Mouse (Mus musculus) spleen, adult 2 months (tissue): ENCODE data around the gene Gm45837. TPM values are rescaled to one million over a fixed set of nuclear protein-coding genes. Genes with fewer than 3 reads are reported as not detected.

ENCODE experiments used
- DNase-seq, 2 experiments: peaks; one replicate each; pipeline versions ENCODE4 v3.0.0 to v3.0.0-alpha.2; 2012 to 2021; ENCODE audit warnings: low spot score in 2 of 2, low read depth in 1 of 2
- H3K27ac ChIP-seq: fragments of 200-500 bp; 2 replicates; pipeline ENCODE4 v1.5.1; 2012; ENCODE audit warnings: low read length, inconsistent platforms; ENCODE audit not compliant: insufficient read depth
- H3K27me3 ChIP-seq: fragments of 200-500 bp; 2 replicates; pipeline ENCODE4 v1.6.1; 2012; ENCODE audit warnings: mild to moderate bottlenecking, moderate library complexity, low read length, inconsistent platforms; ENCODE audit not compliant: control insufficient read depth, insufficient read depth
- H3K36me3 ChIP-seq: fragments of 200-500 bp; 2 replicates; pipeline ENCODE4 v1.6.1; 2012; ENCODE audit warnings: mild to moderate bottlenecking, low read length, inconsistent platforms; ENCODE audit not compliant: control insufficient read depth, insufficient read depth
- H3K4me1 ChIP-seq: fragments of 200-500 bp; 2 replicates; pipeline ENCODE4 v1.6.1; 2011; ENCODE audit warnings: inconsistent platforms; ENCODE audit not compliant: control insufficient read depth, insufficient read depth, insufficient read length
- H3K4me3 ChIP-seq: fragments of 200-500 bp; 2 replicates; pipeline ENCODE4 v1.5.1; 2011; ENCODE audit warnings: mild to moderate bottlenecking, inconsistent platforms; ENCODE audit not compliant: insufficient read depth, insufficient read length; ENCODE audit errors: extremely low read depth
- CTCF ChIP-seq: fragments of 200-500 bp; IDR thresholded peaks from 2 replicates; pipeline ENCODE4 v1.5.1; 2011; ENCODE audit warnings: mild to moderate bottlenecking, inconsistent platforms; ENCODE audit not compliant: insufficient read depth, insufficient read length, insufficient replicate concordance; ENCODE audit errors: extremely low read depth
- POLR2A ChIP-seq: fragments of 200-500 bp; IDR thresholded peaks from 2 replicates; pipeline ENCODE4 v1.6.1; 2011; ENCODE audit warnings: low read depth, low read length, inconsistent platforms
- WGBS: fragments of 180-500 bp; shearing (Covaris S2); methylation state at CpG from one replicate; pipeline ENCODE4 v1.1.7; 2018; 5-methylcytosine and 5-hydroxymethylcytosine counted together
- polyA plus RNA-seq: library from polyadenylated mRNA; depleted of rRNA; stranded (reverse); fragments of >200 nt; gene quantifications from 2 replicates; pipeline ENCODE4 v1.2.3, GENCODE M21; 2012

The Gm45837 gene
- polyA plus RNA-seq, 1 experiment = not detected

- WGBS = 87% methylated on average over 7 of the region's 7 CpGs
- Histone ChIP-seq H3K27ac (no peak overlapping the region), H3K36me3 (peaks cover 82% of the 10 kb centered on the region), H3K4me3 (no peak overlapping the region), H3K4me1 (no peaks in the 10 kb centered on the region), H3K27me3 (no peaks in the 10 kb centered on the region)
- TF ChIP-seq CTCF (no peak), POLR2A (no peak)
- no peak for DNase-seq
Measured at GRCm38 (mm10) chr7:101401510-101401909, 9.2 kb upstream of the Gm45837 start.

DNA sequence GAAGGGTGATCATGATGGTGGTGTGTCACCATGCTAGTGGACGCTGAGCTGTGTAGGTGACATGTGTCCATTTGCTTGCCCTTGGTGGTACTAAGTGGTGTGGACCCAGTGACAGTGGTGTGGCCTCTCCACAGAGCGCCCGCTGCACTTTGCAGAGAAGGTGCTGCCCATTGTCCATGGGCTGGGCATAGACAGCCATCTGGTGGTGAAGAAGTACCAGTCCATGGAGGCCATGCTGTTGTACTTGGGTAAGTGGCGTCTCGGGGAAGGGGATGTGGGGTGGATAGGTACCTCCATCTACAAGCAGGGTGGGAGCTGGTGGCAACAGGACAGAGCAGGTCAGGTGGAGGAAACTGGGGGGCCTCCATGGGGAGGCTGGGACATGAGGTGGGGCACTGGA lies 6.9 kb upstream of the Gm45837 start:
- WGBS = 93% methylated on average over 5 of the region's 5 CpGs
- TF ChIP-seq POLR2A (no peak), CTCF (no peak)
- Histone ChIP-seq H3K36me3 (peaks cover 83% of the 10 kb centered on the region), H3K27ac (no peak overlapping the region), H3K4me1 (no peaks in the 10 kb centered on the region), H3K4me3 (no peak overlapping the region), H3K27me3 (no peaks in the 10 kb centered on the region)
- DNase-seq = no peak

DNA sequence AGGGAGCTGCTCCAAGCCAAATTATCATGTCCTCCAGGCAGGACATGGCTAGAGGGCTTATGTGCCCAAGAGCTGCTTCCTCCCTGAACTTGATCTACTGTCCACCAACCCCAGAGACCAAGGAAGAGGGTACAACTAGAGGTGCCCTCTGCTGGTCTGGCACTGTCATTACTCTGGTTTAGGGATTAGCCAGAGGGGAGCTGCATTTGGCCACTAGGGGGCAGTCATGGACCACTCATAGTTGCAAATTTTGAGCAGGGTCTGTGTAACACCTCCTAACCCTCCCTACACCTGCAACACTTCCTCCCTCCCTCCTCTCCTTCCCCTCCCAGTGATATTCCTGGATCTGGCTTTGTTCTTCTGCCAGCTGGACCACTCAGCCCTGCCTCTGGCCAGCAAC lies 2.1 kb downstream of the Gm45837 start:
- no peak overlapping the region for H3K4me3 ChIP-seq
- no peaks in the 10 kb centered on the region for H3K27me3 ChIP-seq
- peaks cover 26% of the 10 kb centered on the region for H3K36me3 ChIP-seq
- TF ChIP-seq CTCF (peak; percentile 95; the same call in 1 of the 2 replicates), POLR2A (no peak)
- H3K4me1 ChIP-seq = no peaks in the 10 kb centered on the region
- H3K27ac ChIP-seq = no peak overlapping the region
- peak; percentile 68 to 80 for DNase-seq

DNA sequence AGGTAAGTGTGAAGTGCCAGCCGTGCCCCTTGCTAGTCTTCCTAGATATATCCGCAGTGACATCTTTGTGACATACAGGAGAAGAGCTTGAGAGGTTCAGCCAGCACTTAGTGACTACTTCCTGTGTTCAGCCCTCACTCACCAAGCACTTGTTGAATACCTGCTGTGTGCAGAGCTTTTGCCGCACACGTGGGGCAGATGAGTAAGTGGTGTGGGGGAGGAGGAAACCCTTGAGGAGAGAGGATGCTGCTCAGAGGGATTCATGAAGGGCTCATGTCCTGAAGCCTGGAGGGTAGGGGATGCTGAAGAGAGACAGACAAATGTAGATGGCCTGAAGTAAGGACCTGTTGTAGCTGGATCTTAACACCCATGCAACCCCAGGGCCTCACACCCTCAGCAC lies 3.5 kb downstream of the Gm45837 start:
- H3K27ac ChIP-seq = no peak overlapping the region
- peaks cover 11% of the 10 kb centered on the region for H3K36me3 ChIP-seq
- no peak overlapping the region for H3K4me3 ChIP-seq
- no peaks in the 10 kb centered on the region for H3K27me3 ChIP-seq
- DNase-seq = no peak
- no peaks in the 10 kb centered on the region for H3K4me1 ChIP-seq
- 82% methylated on average over 4 of the region's 4 CpGs for WGBS
- TF ChIP-seq CTCF = no peak
- no peak for TF ChIP-seq POLR2A

- no peak overlapping the region for H3K4me3 ChIP-seq
- H3K27ac ChIP-seq = no peak overlapping the region
- no peak for DNase-seq
- no peaks in the 10 kb centered on the region for H3K4me1 ChIP-seq
- TF ChIP-seq CTCF (no peak), POLR2A (no peak)
- H3K36me3 ChIP-seq = peaks cover 9% of the 10 kb centered on the region; the same call in 1 of the 2 replicates
- 75% methylated on average over 7 of the region's 7 CpGs for WGBS
- H3K27me3 ChIP-seq = no peaks in the 10 kb centered on the region
Measured at GRCm38 (mm10) chr7:101414661-101415511, 4.2 kb downstream of the Gm45837 start.

DNA sequence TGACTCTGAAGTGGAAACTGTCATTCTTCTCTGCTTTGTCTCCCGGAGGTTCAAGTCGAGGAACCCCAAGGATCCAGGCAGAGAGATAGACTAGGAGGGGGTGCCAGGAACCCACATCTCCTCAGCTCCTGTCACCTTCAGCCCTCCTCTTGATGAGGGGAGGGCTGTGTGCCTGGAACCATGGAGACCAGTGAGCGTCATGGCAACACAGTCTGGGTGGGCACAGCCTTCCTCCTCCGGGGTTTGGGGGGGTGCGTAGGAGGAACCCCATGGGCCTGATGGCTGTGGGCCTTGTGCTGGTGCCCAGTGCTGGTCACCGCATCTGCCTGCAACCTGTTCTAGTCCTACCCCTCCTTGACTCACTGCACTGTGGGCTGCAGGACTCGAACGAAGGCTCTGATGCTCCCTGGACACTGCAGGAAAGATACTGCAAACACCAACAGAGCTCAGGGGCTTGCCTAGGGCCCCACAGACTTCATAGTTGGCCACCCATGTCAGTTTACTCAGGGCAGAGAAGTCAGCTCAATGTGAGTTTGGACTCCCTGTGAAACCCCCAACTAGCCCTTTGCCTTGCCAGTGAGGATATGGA lies 4.9 kb downstream of the Gm45837 start:
- H3K27ac ChIP-seq = no peak overlapping the region
- WGBS = 65% methylated on average over 8 of the region's 8 CpGs
- no peak overlapping the region for H3K4me3 ChIP-seq
- no peak for DNase-seq
- no peaks in the 10 kb centered on the region for H3K27me3 ChIP-seq
- no peak for TF ChIP-seq POLR2A
- no peak for TF ChIP-seq CTCF
- H3K4me1 ChIP-seq = no peaks in the 10 kb centered on the region
- peaks cover 8% of the 10 kb centered on the region; the same call in 1 of the 2 replicates for H3K36me3 ChIP-seq

- TF ChIP-seq CTCF = no peak
- no peak for TF ChIP-seq POLR2A
- H3K4me3 ChIP-seq = no peak overlapping the region
- DNase-seq = no peak
- no peak overlapping the region for H3K27ac ChIP-seq
- H3K27me3 ChIP-seq = no peaks in the 10 kb centered on the region; the same call in 1 of the 2 replicates
- peaks cover 4% of the 10 kb centered on the region; the same call in 1 of the 2 replicates for H3K36me3 ChIP-seq
- H3K4me1 ChIP-seq = no peaks in the 10 kb centered on the region
- WGBS = 63% methylated on average over 5 of the region's 5 CpGs
Measured at GRCm38 (mm10) chr7:101416391-101416790, 5.7 kb downstream of the Gm45837 start.
